Mouse (Mus musculus) bone marrow macrophage, adult 2 months (primary cell): ENCODE measurements around the gene Capn11. TPM values are rescaled to one million over a fixed set of nuclear protein-coding genes. Genes with fewer than 3 reads are reported as not detected.

Experiments used
- H3K27ac ChIP-seq: 2 replicates; pipeline ENCODE4 v1.5.1; 2012; ENCODE audit warnings: low read depth, low read length; ENCODE audit not compliant: insufficient read depth
- H3K4me1 ChIP-seq: 2 replicates; pipeline ENCODE4 v1.6.1; 2012; ENCODE audit warnings: low read length; ENCODE audit not compliant: control insufficient read depth, insufficient read depth
- H3K4me3 ChIP-seq: 2 replicates; pipeline ENCODE4 v1.5.1; 2012; ENCODE audit warnings: mild to moderate bottlenecking, low read length, moderate library complexity; ENCODE audit not compliant: insufficient read depth
- CTCF ChIP-seq: IDR thresholded peaks from 2 replicates; pipeline ENCODE4 v1.5.1; 2012; ENCODE audit warnings: low read depth, mild to moderate bottlenecking, low read length, moderate library complexity
- POLR2A ChIP-seq: IDR thresholded peaks from 2 replicates; pipeline ENCODE4 v1.6.1; 2012; ENCODE audit warnings: mild to moderate bottlenecking, low read depth, low read length, borderline replicate concordance
- polyA plus RNA-seq: library from polyadenylated mRNA; stranded (reverse); fragments of >200 nt; gene quantifications from 2 replicates; pipeline ENCODE4 v1.2.4, GENCODE M21; 2012; ENCODE audit not compliant: missing spikeins, insufficient read depth, insufficient read length

Gene Capn11
- polyA plus RNA-seq, 1 experiment, result 1.7 TPM

- Histone ChIP-seq H3K4me1 (peaks cover 12% of the 10 kb centered on the region), H3K27ac (no peak overlapping the region), H3K4me3 (no peak overlapping the region)
- TF ChIP-seq CTCF, result no peak
- TF ChIP-seq POLR2A, result no peak
Measured at GRCm38 (mm10) chr17:45682843-45683242, 23.7 kb upstream of the Capn11 start.

- TF ChIP-seq POLR2A (no peak), CTCF (no peak; the same call in 1 of the 2 replicates)
- Histone ChIP-seq H3K4me1 (peaks cover 4% of the 10 kb centered on the region; the same call in 1 of the 2 replicates), H3K4me3 (no peak overlapping the region), H3K27ac (no peak overlapping the region)
Measured at GRCm38 (mm10) chr17:45681588-45681987, 22.5 kb upstream of the Capn11 start.

GRCm38 (mm10) chr17:45680391-45680980, 21.4 kb upstream of the Capn11 start:
- Histone ChIP-seq H3K4me1 (peaks cover 4% of the 10 kb centered on the region; the same call in 1 of the 2 replicates), H3K27ac (no peak overlapping the region), H3K4me3 (no peak overlapping the region)
- TF ChIP-seq POLR2A (no peak), CTCF (no peak)

- Histone ChIP-seq H3K27ac (no peak overlapping the region), H3K4me3 (no peak overlapping the region), H3K4me1 (peaks cover 6% of the 10 kb centered on the region; the same call in 1 of the 2 replicates)
- TF ChIP-seq CTCF (peak; percentile 75), POLR2A (no peak)
Measured at GRCm38 (mm10) chr17:45678106-45678505, 19.0 kb upstream of the Capn11 start.

- no peak overlapping the region for H3K4me3 ChIP-seq
- 0 out of 2 replicates have a peak, but pooled peaks cover 2% of the 10 kb centered on the region for H3K4me1 ChIP-seq
- TF ChIP-seq CTCF, result no peak
- TF ChIP-seq POLR2A, result no peak
- H3K27ac ChIP-seq, result no peak overlapping the region
Measured at GRCm38 (mm10) chr17:45672598-45672997, 13.5 kb upstream of the Capn11 start.

- TF ChIP-seq CTCF (no peak), POLR2A (no peak)
- Histone ChIP-seq H3K4me1 (0 out of 2 replicates have a peak, but pooled peaks cover 2% of the 10 kb centered on the region), H3K4me3 (no peak overlapping the region), H3K27ac (no peak overlapping the region)
Measured at GRCm38 (mm10) chr17:45671821-45672220, 12.7 kb upstream of the Capn11 start.

- Histone ChIP-seq H3K27ac (no peak overlapping the region), H3K4me3 (no peak overlapping the region), H3K4me1 (no peaks in the 10 kb centered on the region)
- TF ChIP-seq CTCF, result no peak
- no peak for TF ChIP-seq POLR2A
Measured at GRCm38 (mm10) chr17:45667986-45668385, 8.9 kb upstream of the Capn11 start.

GRCm38 (mm10) chr17:45667481-45667880, 8.4 kb upstream of the Capn11 start:
- no peak overlapping the region for H3K4me3 ChIP-seq
- no peaks in the 10 kb centered on the region for H3K4me1 ChIP-seq
- no peak for TF ChIP-seq POLR2A
- no peak for TF ChIP-seq CTCF
- no peak overlapping the region for H3K27ac ChIP-seq

GRCm38 (mm10) chr17:45666091-45666490, 7.0 kb upstream of the Capn11 start:
- Histone ChIP-seq H3K4me3 (no peak overlapping the region), H3K27ac (no peak overlapping the region), H3K4me1 (no peaks in the 10 kb centered on the region)
- TF ChIP-seq POLR2A, result no peak
- TF ChIP-seq CTCF, result no peak

- Histone ChIP-seq H3K27ac (no peak overlapping the region), H3K4me1 (no peaks in the 10 kb centered on the region), H3K4me3 (no peak overlapping the region)
- no peak for TF ChIP-seq CTCF
- TF ChIP-seq POLR2A, result no peak
Measured at GRCm38 (mm10) chr17:45664608-45665007, 5.5 kb upstream of the Capn11 start.
